Mouse (Mus musculus): ENCODE results near the gene Smim11.

DNA sequence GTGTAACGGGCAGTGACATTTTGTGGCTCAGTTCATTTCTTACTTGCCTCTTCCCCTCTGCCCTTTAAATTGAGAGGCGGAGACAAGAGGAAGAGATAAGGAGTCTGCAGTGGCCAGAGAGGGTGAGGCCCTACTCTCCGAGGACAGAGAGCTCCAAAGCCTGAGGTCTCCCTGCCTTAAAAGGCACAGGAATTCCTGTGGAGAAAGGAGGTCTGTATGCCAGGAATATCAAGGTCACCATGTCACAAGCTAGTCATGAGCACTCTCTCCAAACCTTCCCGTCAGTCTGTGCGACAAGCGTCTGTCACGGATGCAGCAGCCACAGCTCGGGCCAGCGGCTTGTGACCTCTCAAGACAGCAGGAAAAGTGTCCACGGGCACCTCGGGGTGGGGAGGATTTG, 44.1 kb downstream of the Smim11 start:
- TF ChIP-seq POLR2A (IDR thresholded peaks at IDR 0.05; ENCODE audit: low read depth, low read length) (no peak), CTCF (IDR thresholded peaks at IDR 0.05; ENCODE audit: borderline replicate concordance, insufficient read depth, low read length) (no peak)
